Mouse (Mus musculus) bone marrow, adult 2 months (tissue): Measurements from ENCODE around the gene Olfr1143. TPM values are rescaled to one million over a fixed set of nuclear protein-coding genes. Genes with fewer than 3 reads are reported as not detected.

ENCODE experiments used
- H3K27ac ChIP-seq: fragments of 200-500 bp; 2 replicates; pipeline ENCODE4 v1.5.1; 2012; ENCODE audit warnings: low read depth, mild to moderate bottlenecking, control low read depth, inconsistent platforms, low read length; ENCODE audit not compliant: control insufficient read depth, poor library complexity, insufficient read depth
- H3K4me1 ChIP-seq: fragments of 200-500 bp; 2 replicates; pipeline ENCODE4 v1.6.1; 2011; ENCODE audit warnings: low read length; ENCODE audit not compliant: control insufficient read depth, insufficient read depth
- H3K4me3 ChIP-seq: fragments of 200-500 bp; replicated peaks from 2 replicates; pipeline ENCODE3; 2011; ENCODE audit warnings: mild to moderate bottlenecking, low read depth, low read length, control low read depth; ENCODE audit not compliant: control insufficient read depth
- CTCF ChIP-seq: fragments of 200-500 bp; IDR thresholded peaks from 2 replicates; pipeline ENCODE4 v1.5.1; 2011; ENCODE audit warnings: low read length, control low read depth; ENCODE audit not compliant: control insufficient read depth, insufficient read depth
- POLR2A ChIP-seq: fragments of 200-500 bp; IDR thresholded peaks from 2 replicates; pipeline ENCODE4 v1.6.1; 2011; ENCODE audit warnings: low read depth, mild to moderate bottlenecking, control low read depth, low read length, borderline replicate concordance; ENCODE audit not compliant: control insufficient read depth
- WGBS: fragments of 180-500 bp; shearing (Covaris S2); methylation state at CpG from one replicate; pipeline ENCODE4 v1.1.7; 2018; 5-methylcytosine and 5-hydroxymethylcytosine counted together
- polyA plus RNA-seq: library from polyadenylated mRNA; stranded (reverse); fragments of >200 nt; gene quantifications from 2 replicates; pipeline ENCODE4 v1.2.4, GENCODE M21; 2011; ENCODE audit warnings: low replicate concordance; ENCODE audit not compliant: missing spikeins, insufficient read depth, insufficient read length

The Olfr1143 gene
- not detected in 2 replicates for polyA plus RNA-seq

- Histone ChIP-seq H3K4me1 (no peaks in the 10 kb centered on the region), H3K27ac (no peak within 1 kb of the TSS), H3K4me3 (no peak within 1 kb of the TSS)
- TF ChIP-seq CTCF (no peak), POLR2A (no peak)
Measured at GRCm38 (mm10) chr2:87800292-87800691, at the start of gene Olfr1143. Olfr1143 (plus strand) TSS chr2:87800592.

DNA sequence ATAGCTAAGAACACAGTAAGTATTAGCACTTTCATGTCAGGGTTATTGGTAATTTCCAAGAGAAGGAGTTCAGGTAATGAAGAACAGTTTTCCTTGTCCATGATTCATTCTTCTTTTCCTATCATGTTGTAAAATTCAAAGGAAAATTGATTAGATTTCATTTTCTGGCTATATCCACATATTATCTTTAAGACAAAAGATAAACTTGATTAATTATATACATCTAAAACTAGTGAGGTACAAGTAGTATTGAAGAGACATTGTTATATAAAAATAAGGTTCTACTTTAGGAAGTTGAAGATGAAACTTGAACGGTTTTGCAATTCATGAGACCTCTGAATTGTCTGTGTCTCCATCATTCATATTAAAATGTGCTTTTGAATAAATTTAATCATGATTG lies 46.5 kb upstream of the Olfr1143 start, which contains the start of gene Olfr1141:
Gene Olfr1141, minus strand, starts transcription at position 101 of the 400 bp plus-strand sequence.
- TF ChIP-seq POLR2A, result no peak
- no peak for TF ChIP-seq CTCF
- H3K4me3 ChIP-seq, result no peak within 1 kb of the TSS
- no peak within 1 kb of the TSS for H3K27ac ChIP-seq
- 70% methylated on average over 1 of the region's 1 CpGs for WGBS
- no peaks in the 10 kb centered on the region for H3K4me1 ChIP-seq

GRCm38 (mm10) chr2:87776143-87776542 lies 24.2 kb upstream of the Olfr1143 start:
- Histone ChIP-seq H3K27ac (no peak overlapping the region), H3K4me3 (no peak overlapping the region), H3K4me1 (no peaks in the 10 kb centered on the region)
- 27% methylated on average over 1 of the region's 1 CpGs for WGBS
- TF ChIP-seq POLR2A, result no peak
- TF ChIP-seq CTCF, result no peak

- 71% methylated on average over 4 of the region's 4 CpGs for WGBS
- no peak within 1 kb of the TSS for H3K27ac ChIP-seq
- H3K4me1 ChIP-seq, result no peaks in the 10 kb centered on the region
- H3K4me3 ChIP-seq, result no peak within 1 kb of the TSS
- TF ChIP-seq POLR2A (no peak), CTCF (no peak)
Measured at GRCm38 (mm10) chr2:87779183-87779582, 21.2 kb upstream of the Olfr1143 start, which contains the start of gene Olfr152. Olfr152 (plus strand) TSS chr2:87779483.

GRCm38 (mm10) chr2:87809522-87809921 lies 9.1 kb downstream of the Olfr1143 start, which contains the start of gene Olfr1145:
Olfr1145 (plus strand) TSS chr2:87809822.
- WGBS, result 57% methylated on average over 1 of the region's 1 CpGs
- H3K4me3 ChIP-seq, result no peak within 1 kb of the TSS
- no peaks in the 10 kb centered on the region for H3K4me1 ChIP-seq
- no peak for TF ChIP-seq POLR2A
- TF ChIP-seq CTCF, result no peak
- no peak within 1 kb of the TSS for H3K27ac ChIP-seq

GRCm38 (mm10) chr2:87830233-87830632 lies 29.8 kb downstream of the Olfr1143 start, which contains the start of gene Olfr1148:
Olfr1148 (plus strand) TSS chr2:87830533.
- no peaks in the 10 kb centered on the region for H3K4me1 ChIP-seq
- 70% methylated on average over 1 of the region's 1 CpGs for WGBS

GRCm38 (mm10) chr2:87843693-87844092 lies 43.3 kb downstream of the Olfr1143 start, which contains the start of gene Olfr1150-ps1:
Olfr1150-ps1 (plus strand) TSS chr2:87843993.
- no peak for TF ChIP-seq CTCF
- no peak for TF ChIP-seq POLR2A
- H3K4me1 ChIP-seq, result no peaks in the 10 kb centered on the region
- H3K27ac ChIP-seq, result no peak within 1 kb of the TSS
- H3K4me3 ChIP-seq, result no peak within 1 kb of the TSS
- WGBS, result 71% methylated on average over 1 of the region's 1 CpGs

More at GRCm38 (mm10) chr2:87830233-87830632, 29.8 kb downstream of the Olfr1143 start, which contains the start of gene Olfr1148:
- TF ChIP-seq CTCF (no peak), POLR2A (no peak)
- Histone ChIP-seq H3K4me3 (no peak within 1 kb of the TSS), H3K27ac (no peak within 1 kb of the TSS)

Other genes with a start within 250 kb of the Olfr1143 start
- gene Olfr1129, start 226.7 kb upstream of the Olfr1143 start, polyA plus RNA-seq, result not detected in 2 replicates
- gene Olfr1130, start 194.4 kb upstream of the Olfr1143 start, polyA plus RNA-seq, result not detected in 2 replicates
- gene Olfr1131, start 173.5 kb upstream of the Olfr1143 start, polyA plus RNA-seq, result not detected in 2 replicates
- gene Olfr1132, start 163.1 kb upstream of the Olfr1143 start, polyA plus RNA-seq, result not detected in 2 replicates
- not detected in 2 replicates for gene Olfr1133, start 153.2 kb upstream of the Olfr1143 start, polyA plus RNA-seq
- not detected in 2 replicates for gene Olfr1134, start 142.1 kb upstream of the Olfr1143 start, polyA plus RNA-seq
- not detected in 2 replicates for gene Olfr1135, start 126.9 kb upstream of the Olfr1143 start, polyA plus RNA-seq
- not detected in 2 replicates for gene Olfr1136, start 106.6 kb upstream of the Olfr1143 start, polyA plus RNA-seq
- not detected in 2 replicates for gene Olfr1137, start 87.4 kb upstream of the Olfr1143 start, polyA plus RNA-seq
- gene Olfr1138, start 60.6 kb upstream of the Olfr1143 start, polyA plus RNA-seq, result not detected in 2 replicates
- not detected in 2 replicates for gene Olfr1140, start 56.8 kb upstream of the Olfr1143 start, polyA plus RNA-seq
- not detected in 2 replicates for gene Olfr1141, start 46.6 kb upstream of the Olfr1143 start, polyA plus RNA-seq
- gene Olfr152, start 21.1 kb upstream of the Olfr1143 start, polyA plus RNA-seq, result not detected in 2 replicates
- gene Olfr1145, start 9.2 kb downstream of the Olfr1143 start, polyA plus RNA-seq, result not detected in 2 replicates
- gene Olfr1148, start 29.9 kb downstream of the Olfr1143 start, polyA plus RNA-seq, result not detected in 2 replicates
- gene Olfr1150-ps1, start 43.4 kb downstream of the Olfr1143 start, polyA plus RNA-seq, result not detected in 2 replicates
- not detected in 2 replicates for gene Olfr1151, start 55.3 kb downstream of the Olfr1143 start, polyA plus RNA-seq
- gene Olfr1152, start 65.9 kb downstream of the Olfr1143 start, polyA plus RNA-seq, result 0.54 and 1.6 TPM in 2 replicates
- not detected in 2 replicates for gene Olfr1153, start 94.4 kb downstream of the Olfr1143 start, polyA plus RNA-seq
- not detected in 2 replicates for gene Olfr1154, start 104.6 kb downstream of the Olfr1143 start, polyA plus RNA-seq
- not detected in 2 replicates for gene Olfr1155, start 144.5 kb downstream of the Olfr1143 start, polyA plus RNA-seq
- gene Olfr1156, start 152.5 kb downstream of the Olfr1143 start, polyA plus RNA-seq, result not detected in 2 replicates
- not detected in 2 replicates for gene Olfr1157, start 167.7 kb downstream of the Olfr1143 start, polyA plus RNA-seq
- gene Olfr74, start 174.1 kb downstream of the Olfr1143 start, polyA plus RNA-seq, result not detected in 2 replicates
- not detected in 2 replicates for gene Olfr1158, start 189.5 kb downstream of the Olfr1143 start, polyA plus RNA-seq
- not detected in 2 replicates for gene Olfr1160, start 207.7 kb downstream of the Olfr1143 start, polyA plus RNA-seq
- not detected in 2 replicates for gene Olfr1161, start 222.2 kb downstream of the Olfr1143 start, polyA plus RNA-seq
- gene Olfr73, start 237.1 kb downstream of the Olfr1143 start, polyA plus RNA-seq, result not detected in 2 replicates